Mouse (Mus musculus): ENCODE results near the gene Mettl23.
"Not testable (repeated sequence)": the region's sequence is repeated elsewhere in the genome, so short reads cannot be mapped to it uniquely, and the experiment has no call there.

The Mettl23 gene

DNA sequence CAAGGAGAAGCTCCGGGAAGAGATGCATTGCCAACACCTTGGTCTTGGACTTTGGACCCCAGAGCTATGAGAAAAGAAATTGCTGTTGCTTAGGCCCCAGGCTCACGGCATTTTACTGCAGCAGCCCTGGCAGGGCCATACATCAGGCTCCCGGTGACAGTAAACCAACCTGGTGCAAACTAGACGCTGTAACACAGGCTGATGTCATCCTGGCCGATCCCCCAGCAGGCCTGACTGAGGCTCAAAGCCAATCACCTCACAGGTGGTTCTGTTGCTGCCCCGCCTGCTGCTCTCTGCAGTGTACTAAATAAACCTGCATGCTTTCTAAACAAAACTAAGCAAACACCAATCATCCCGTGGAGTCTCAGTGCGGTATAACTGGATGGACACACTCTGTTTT, 24.4 kb upstream of the Mettl23 start:
- DNase-seq (ENCODE audit: extremely low read depth, low read depth, low spot score), result no peak

GRCm38 (mm10) chr11:116819932-116820593, 23.0 kb upstream of the Mettl23 start:
- DNase-seq (ENCODE audit: extremely low read depth, low read depth, low spot score), result no peak

GRCm38 (mm10) chr11:116821057-116821940, 21.8 kb upstream of the Mettl23 start:
- DNase-seq (ENCODE audit: extremely low read depth, low read depth, low spot score), result no peak

DNA sequence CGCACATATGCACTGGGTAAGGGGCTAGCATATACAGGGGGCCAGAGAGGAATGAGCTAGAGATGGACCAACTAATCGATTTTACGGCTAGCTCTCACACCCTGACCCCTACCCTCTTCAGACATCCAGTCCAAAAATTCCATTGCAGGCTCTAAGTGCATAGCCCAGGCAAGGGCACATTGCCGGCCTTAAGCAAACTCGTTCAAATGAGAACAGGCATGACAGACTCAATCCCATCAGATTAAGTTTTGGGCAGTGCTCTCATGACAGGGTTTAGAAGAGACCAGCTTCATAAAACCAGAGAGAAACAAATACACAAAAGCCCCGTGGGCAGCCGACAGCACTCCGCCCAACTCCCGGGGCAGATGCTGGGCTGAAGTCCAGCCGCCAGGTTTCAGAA, 20.9 kb upstream of the Mettl23 start:
- DNase-seq (ENCODE audit: extremely low read depth, low read depth, low spot score), result no peak

DNA sequence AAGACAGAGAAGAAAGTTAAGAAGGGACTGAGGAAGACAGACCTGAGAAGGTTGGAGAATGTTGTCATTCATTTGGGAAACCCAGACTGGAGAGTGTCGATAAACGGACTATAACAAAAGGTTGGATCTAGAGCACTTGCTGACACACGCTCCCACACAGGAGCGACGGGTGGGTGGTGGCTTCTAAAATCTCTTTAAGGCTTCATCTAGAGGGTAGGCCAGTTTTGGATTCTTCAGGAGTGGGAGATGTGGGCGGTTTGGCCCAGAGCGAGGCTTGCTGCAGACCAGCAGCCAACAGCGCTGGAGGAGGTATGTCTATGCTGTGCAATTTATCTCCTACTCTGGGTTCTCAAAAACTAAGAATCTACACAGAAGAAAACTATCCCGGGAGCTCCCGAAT, 20.5 kb upstream of the Mettl23 start:
- no peak for DNase-seq (ENCODE audit: extremely low read depth, low read depth, low spot score)

GRCm38 (mm10) chr11:116823255-116823654, 19.8 kb upstream of the Mettl23 start:
- no peak for DNase-seq (ENCODE audit: extremely low read depth, low read depth, low spot score)

DNA sequence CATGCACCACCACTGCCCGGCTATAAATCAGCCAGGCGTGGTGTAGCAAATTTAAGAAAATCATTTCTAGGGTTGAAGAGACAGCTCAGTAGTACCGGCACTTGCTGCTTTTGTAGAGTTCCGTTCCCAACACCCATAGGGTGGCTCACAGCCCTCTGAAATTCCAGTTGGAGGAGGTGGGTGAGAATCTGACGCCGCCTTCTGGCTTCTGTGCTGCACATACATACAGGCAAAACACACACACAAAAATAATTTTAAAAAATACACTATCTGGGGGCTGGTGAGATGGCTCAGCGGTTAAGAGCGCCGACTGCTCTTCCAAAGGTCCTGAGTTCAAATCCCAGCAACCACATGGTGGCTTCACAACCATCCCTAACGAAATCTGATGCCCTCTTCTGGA, 19.2 kb upstream of the Mettl23 start:
- DNase-seq (ENCODE audit: extremely low read depth, low read depth, low spot score), result not testable (repeated sequence)

DNA sequence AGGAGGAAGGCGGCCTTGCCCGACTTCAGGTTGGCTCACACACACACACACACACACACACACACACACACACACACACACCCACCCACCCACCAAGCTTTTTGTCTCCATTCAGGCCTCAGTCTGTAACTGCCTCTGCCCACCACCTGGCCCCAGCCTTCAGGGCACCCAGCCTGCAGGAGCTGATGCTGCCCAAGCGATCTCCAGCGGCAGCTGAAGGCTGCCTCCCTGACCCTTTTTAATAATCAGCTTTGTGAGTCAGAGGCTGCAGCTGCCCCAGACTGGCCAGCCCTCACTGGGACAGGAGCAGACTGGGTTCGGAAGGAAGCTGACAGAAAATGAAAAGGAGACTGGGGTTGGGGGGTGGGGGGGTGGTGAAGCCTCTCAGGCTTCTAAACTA, 17.8 kb upstream of the Mettl23 start:
- DNase-seq (ENCODE audit: extremely low read depth, low read depth, low spot score), result no peak

- no peak for DNase-seq (ENCODE audit: extremely low read depth, low read depth, low spot score)
Measured at GRCm38 (mm10) chr11:116826550-116827504, 16.3 kb upstream of the Mettl23 start.

- DNase-seq (ENCODE audit: extremely low read depth, low read depth, low spot score), result no peak
Measured at GRCm38 (mm10) chr11:116827534-116828165, 15.4 kb upstream of the Mettl23 start, which contains the start of gene Mxra7. Gene Mxra7 (minus strand): TSS chr11:116828046.

- no peak for DNase-seq (ENCODE audit: extremely low read depth, low read depth, low spot score)
Measured at GRCm38 (mm10) chr11:116832172-116832685, 10.8 kb upstream of the Mettl23 start.

DNA sequence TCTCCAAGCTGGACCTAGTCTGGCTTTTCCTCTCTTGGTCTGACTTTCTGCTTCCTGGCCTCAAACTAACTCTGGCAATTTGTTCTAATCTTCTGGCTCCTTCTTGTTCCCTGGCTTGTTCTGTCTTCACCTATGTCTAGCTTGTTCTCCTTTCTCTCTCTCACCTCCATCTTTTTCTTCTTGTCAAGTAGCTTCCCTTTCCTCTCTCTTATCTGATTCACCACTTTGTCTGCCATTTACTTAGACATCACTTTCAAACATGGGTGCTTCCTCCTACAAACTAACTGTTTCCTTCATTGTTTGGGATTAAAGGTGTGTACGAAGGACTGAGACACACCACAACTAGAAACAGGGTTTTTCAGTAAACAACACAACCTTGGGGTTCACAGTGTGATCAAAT, 8.1 kb upstream of the Mettl23 start:
- DNase-seq (ENCODE audit: extremely low read depth, low read depth, low spot score), result no peak

- DNase-seq (ENCODE audit: extremely low read depth, low read depth, low spot score), result no peak
Measured at GRCm38 (mm10) chr11:116836283-116836682, 6.8 kb upstream of the Mettl23 start.

- no peak for DNase-seq (ENCODE audit: extremely low read depth, low read depth, low spot score)
Measured at GRCm38 (mm10) chr11:116837441-116837840, 5.6 kb upstream of the Mettl23 start.

DNA sequence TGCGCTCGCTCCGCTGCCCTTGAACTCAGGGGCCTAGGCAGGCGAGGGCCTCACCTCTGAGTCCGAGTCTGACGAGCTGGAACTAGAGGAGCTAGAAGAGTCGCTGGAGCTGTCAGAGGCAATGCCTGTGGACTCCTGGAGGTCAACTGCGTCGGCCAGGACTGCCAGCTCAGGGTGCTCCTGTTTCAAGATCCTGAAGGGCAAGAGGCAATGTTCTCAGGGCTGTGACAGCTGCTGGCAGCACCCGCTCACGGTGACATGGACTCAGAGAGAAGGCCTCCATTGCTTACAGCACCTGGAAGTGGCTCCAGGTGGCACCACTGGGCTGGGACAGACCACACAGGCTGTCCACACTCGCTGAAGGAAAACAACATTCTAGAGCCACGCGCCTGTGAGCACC, 4.1 kb upstream of the Mettl23 start:
- no peak for DNase-seq (ENCODE audit: extremely low read depth, low read depth, low spot score)

DNA sequence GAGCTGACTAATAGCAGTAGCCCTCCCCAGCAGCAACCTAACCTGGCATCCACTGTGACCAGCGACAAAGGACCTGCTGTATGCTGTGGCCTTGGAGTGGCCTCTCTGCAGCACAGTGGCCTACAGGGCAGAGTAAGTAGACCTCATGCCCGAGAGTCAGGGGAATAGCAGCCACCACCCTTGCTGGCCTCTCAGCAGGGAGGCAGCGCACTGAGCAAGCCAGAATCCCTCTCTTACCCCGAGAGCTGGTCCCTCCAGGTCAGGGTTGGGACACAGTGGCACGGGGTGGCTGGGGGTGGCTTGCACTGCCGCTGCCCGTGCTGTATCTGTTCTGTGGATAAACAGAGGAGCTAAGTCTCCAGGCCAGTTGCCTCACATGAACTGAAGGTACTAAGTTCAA, 3.5 kb upstream of the Mettl23 start:
- no peak for DNase-seq (ENCODE audit: extremely low read depth, low read depth, low spot score)

GRCm38 (mm10) chr11:116840748-116841147, 2.3 kb upstream of the Mettl23 start:
- no peak for DNase-seq (ENCODE audit: extremely low read depth, low read depth, low spot score)

GRCm38 (mm10) chr11:116842531-116843260, 382 bp upstream of the Mettl23 start:
- no peak for DNase-seq (ENCODE audit: extremely low read depth, low read depth, low spot score)

GRCm38 (mm10) chr11:116846593-116847181, 3.6 kb downstream of the Mettl23 start:
- DNase-seq (ENCODE audit: extremely low read depth, low read depth, low spot score), result no peak

All from fat pad, adult 2 months (tissue).